Mouse (Mus musculus) kidney, embryonic 16.5 days (tissue): Measurements from ENCODE around the gene Crhr2. TPM values are rescaled to one million over a fixed set of nuclear protein-coding genes. Genes with fewer than 3 reads are reported as not detected.

Experiments
- ATAC-seq: fragments of 200-750 bp; cut with Nextera tagmentation; 2 replicates; pipeline ENCODE4 v1.8.0; 2017; ENCODE audit warnings: moderate TSS enrichment; ENCODE audit not compliant: low FRiP score, low TSS enrichment
- H3K27ac ChIP-seq: fragments of 300-500 bp; sonication (generic); 2 replicates; pipeline ENCODE4 v1.5.1; 2014; ENCODE audit warnings: low read length
- H3K27me3 ChIP-seq: fragments of 300-500 bp; sonication (generic); 2 replicates; pipeline ENCODE4 v1.6.1; 2014; ENCODE audit warnings: low read length, control low read depth, mixed read lengths; ENCODE audit not compliant: insufficient read depth
- H3K36me3 ChIP-seq: fragments of 300-500 bp; sonication (generic); 2 replicates; pipeline ENCODE4 v1.6.1; 2014; ENCODE audit warnings: low read length, control low read depth, mixed read lengths; ENCODE audit not compliant: insufficient read depth
- H3K4me1 ChIP-seq: fragments of 300-500 bp; sonication (generic); 2 replicates; pipeline ENCODE4 v1.6.1; 2014; ENCODE audit warnings: low read length, control low read depth, mixed read lengths; ENCODE audit not compliant: insufficient read depth
- H3K4me2 ChIP-seq: fragments of 300-500 bp; sonication (generic); replicated peaks from 2 replicates; pipeline ENCODE4 v1.6.1; 2014; ENCODE audit warnings: low read depth, low read length
- H3K4me3 ChIP-seq: fragments of 300-500 bp; sonication (generic); 2 replicates; pipeline ENCODE4 v1.5.1; 2014; ENCODE audit warnings: mild to moderate bottlenecking, low read length
- H3K9ac ChIP-seq: fragments of 300-500 bp; sonication (generic); replicated peaks from 2 replicates; pipeline ENCODE4 v1.6.1; 2014; ENCODE audit warnings: low read length
- H3K9me3 ChIP-seq: fragments of 300-500 bp; sonication (generic); 2 replicates; pipeline ENCODE4 v1.6.1; 2016; ENCODE audit warnings: low read length, control low read depth
- whole genome bisulfite sequencing: fragments of 180-500 bp; shearing (Covaris S2); extraction: QIAGEN DNeasy Blood & Tissue Kit; methylation state at CpG from one replicate; pipeline ENCODE4 v1.1.7; 2014; 5-methylcytosine and 5-hydroxymethylcytosine counted together
- polyA plus RNA-seq: library from polyadenylated mRNA; unstranded; fragments of >200 nt; fragmentation: Nextera tagmentation; extraction: Ambion mirVana; gene quantifications from 2 replicates; pipeline ENCODE4 v1.2.1, GENCODE M21; 2015

Crhr2 gene
- polyA plus RNA-seq = 0.11 and 0.12 TPM in 2 replicates

GRCm38 (mm10) chr6:55132794-55133193 is at the start of gene Crhr2:
Crhr2 (minus strand) TSS chr6:55133016.
- Histone ChIP-seq H3K9ac (no peak within 1 kb of the TSS), H3K36me3 (no peaks in the 10 kb centered on the region), H3K4me2 (no peak within 1 kb of the TSS), H3K4me3 (no peak within 1 kb of the TSS), H3K27ac (no peak within 1 kb of the TSS), H3K27me3 (no peaks in the 10 kb centered on the region), H3K4me1 (0 out of 2 replicates have a peak, but pooled peaks cover 5% of the 10 kb centered on the region), H3K9me3 (no peaks in the 10 kb centered on the region)
- ATAC-seq = peak; percentile 46; the same call in 1 of the 2 replicates
- 61% methylated on average over 10 of the region's 10 CpGs for WGBS

GRCm38 (mm10) chr6:55179560-55179959 is 46.7 kb upstream of the Crhr2 start:
- Histone ChIP-seq H3K9me3 (no peaks in the 10 kb centered on the region), H3K36me3 (no peaks in the 10 kb centered on the region), H3K27me3 (no peaks in the 10 kb centered on the region), H3K4me1 (peaks cover 21% of the 10 kb centered on the region), H3K4me2 (no peak overlapping the region), H3K9ac (no peak overlapping the region), H3K27ac (no peak overlapping the region), H3K4me3 (no peak overlapping the region)
- peak; percentile 25; the same call in 1 of the 2 replicates for ATAC-seq
- WGBS = 49% methylated on average over 7 of the region's 7 CpGs

- Histone ChIP-seq H3K9me3 (no peaks in the 10 kb centered on the region), H3K9ac (no peak overlapping the region), H3K4me3 (no peak overlapping the region), H3K36me3 (no peaks in the 10 kb centered on the region), H3K27me3 (no peaks in the 10 kb centered on the region), H3K27ac (no peak overlapping the region), H3K4me2 (no peak overlapping the region), H3K4me1 (peaks cover 29% of the 10 kb centered on the region)
- 46% methylated on average over 12 of the region's 12 CpGs for WGBS
- no peak for ATAC-seq
These were observed 44.4 kb upstream of the Crhr2 start for GRCm38 (mm10) chr6:55177060-55177732.

- H3K9ac ChIP-seq = no peak overlapping the region
- H3K27ac ChIP-seq = peak overlapping the region; percentile 70
- no peak for ATAC-seq
- 28% methylated on average over 5 of the region's 5 CpGs for WGBS
- H3K4me1 ChIP-seq = peaks cover 29% of the 10 kb centered on the region
- H3K4me2 ChIP-seq = no peak overlapping the region
- H3K9me3 ChIP-seq = no peaks in the 10 kb centered on the region
- no peaks in the 10 kb centered on the region for H3K36me3 ChIP-seq
- H3K4me3 ChIP-seq = no peak overlapping the region
- H3K27me3 ChIP-seq = no peaks in the 10 kb centered on the region
These were observed 43.1 kb upstream of the Crhr2 start for GRCm38 (mm10) chr6:55175892-55176291.

- Histone ChIP-seq H3K4me2 (no peak overlapping the region), H3K4me1 (peaks cover 29% of the 10 kb centered on the region), H3K36me3 (no peaks in the 10 kb centered on the region), H3K9ac (no peak overlapping the region), H3K27me3 (no peaks in the 10 kb centered on the region), H3K9me3 (no peaks in the 10 kb centered on the region), H3K27ac (peak overlapping the region; percentile 70), H3K4me3 (no peak overlapping the region)
- ATAC-seq = no peak
- 42% methylated on average over 2 of the region's 2 CpGs for WGBS
These were observed 42.6 kb upstream of the Crhr2 start for GRCm38 (mm10) chr6:55175456-55175855.

- peak; percentile 57 for ATAC-seq
- no peaks in the 10 kb centered on the region for H3K9me3 ChIP-seq
- no peak within 1 kb of the TSS for H3K4me2 ChIP-seq
- no peak within 1 kb of the TSS for H3K4me3 ChIP-seq
- WGBS = 72% methylated on average over 1 of the region's 1 CpGs
- no peaks in the 10 kb centered on the region for H3K27me3 ChIP-seq
- peak within 1 kb of the TSS; percentile 70 for H3K27ac ChIP-seq
- H3K36me3 ChIP-seq = no peaks in the 10 kb centered on the region
- no peak within 1 kb of the TSS for H3K9ac ChIP-seq
- H3K4me1 ChIP-seq = peaks cover 29% of the 10 kb centered on the region
These were observed 41.9 kb upstream of the Crhr2 start, which contains the start of gene Inmt for GRCm38 (mm10) chr6:55174741-55175181. Inmt (minus strand) TSS chr6:55175043.

GRCm38 (mm10) chr6:55173941-55174349 is 41.1 kb upstream of the Crhr2 start:
- no peaks in the 10 kb centered on the region for H3K27me3 ChIP-seq
- ATAC-seq = no peak
- WGBS = 15% methylated on average over 3 of the region's 3 CpGs
- H3K9me3 ChIP-seq = no peaks in the 10 kb centered on the region
- no peak overlapping the region for H3K4me2 ChIP-seq
- no peak overlapping the region for H3K9ac ChIP-seq
- no peak overlapping the region; the same call in 1 of the 2 replicates for H3K27ac ChIP-seq
- H3K36me3 ChIP-seq = no peaks in the 10 kb centered on the region
- peaks cover 23% of the 10 kb centered on the region for H3K4me1 ChIP-seq
- H3K4me3 ChIP-seq = no peak overlapping the region

GRCm38 (mm10) chr6:55173171-55173570 is 40.4 kb upstream of the Crhr2 start:
- H3K27me3 ChIP-seq = no peaks in the 10 kb centered on the region
- no peak overlapping the region for H3K9ac ChIP-seq
- H3K4me2 ChIP-seq = no peak overlapping the region
- 65% methylated on average over 10 of the region's 10 CpGs for WGBS
- no peak overlapping the region for H3K4me3 ChIP-seq
- no peak overlapping the region for H3K27ac ChIP-seq
- ATAC-seq = no peak
- H3K9me3 ChIP-seq = no peaks in the 10 kb centered on the region
- peaks cover 23% of the 10 kb centered on the region for H3K4me1 ChIP-seq
- H3K36me3 ChIP-seq = no peaks in the 10 kb centered on the region

GRCm38 (mm10) chr6:55171638-55172037 is 38.8 kb upstream of the Crhr2 start:
- Histone ChIP-seq H3K4me2 (no peak overlapping the region), H3K27ac (no peak overlapping the region), H3K4me1 (peaks cover 23% of the 10 kb centered on the region), H3K27me3 (no peaks in the 10 kb centered on the region), H3K9ac (no peak overlapping the region), H3K36me3 (no peaks in the 10 kb centered on the region), H3K9me3 (no peaks in the 10 kb centered on the region), H3K4me3 (no peak overlapping the region)
- WGBS = 57% methylated on average over 4 of the region's 4 CpGs
- no peak for ATAC-seq

- no peak overlapping the region for H3K4me2 ChIP-seq
- 74% methylated on average over 5 of the region's 5 CpGs for WGBS
- H3K27me3 ChIP-seq = no peaks in the 10 kb centered on the region
- H3K4me3 ChIP-seq = no peak overlapping the region
- no peak overlapping the region for H3K27ac ChIP-seq
- H3K36me3 ChIP-seq = no peaks in the 10 kb centered on the region
- no peak for ATAC-seq
- no peak overlapping the region for H3K9ac ChIP-seq
- no peaks in the 10 kb centered on the region for H3K9me3 ChIP-seq
- peaks cover 9% of the 10 kb centered on the region; the same call in 1 of the 2 replicates for H3K4me1 ChIP-seq
These were observed 37.0 kb upstream of the Crhr2 start for GRCm38 (mm10) chr6:55169818-55170217.
